Mouse (Mus musculus) hindbrain, postnatal 0 days (tissue): ENCODE data around the gene Shmt1. TPM values are rescaled to one million over a fixed set of nuclear protein-coding genes. Genes with fewer than 3 reads are reported as not detected.

Source experiments
- ATAC-seq: fragments of 200-750 bp; cut with Nextera tagmentation; 2 replicates; pipeline ENCODE4 v1.8.0; 2017; ENCODE audit warnings: mild to moderate bottlenecking, moderate TSS enrichment, moderate library complexity
- DNase-seq: peaks from one replicate; pipeline ENCODE4 v3.0.0-alpha.2; 2015; ENCODE audit warnings: low spot score
- H3K27ac ChIP-seq: fragments of 300-500 bp; sonication (generic); 2 replicates; pipeline ENCODE4 v1.5.1; 2014; ENCODE audit warnings: mild to moderate bottlenecking
- H3K27me3 ChIP-seq: fragments of 300-500 bp; sonication (generic); 2 replicates; pipeline ENCODE4 v1.6.1; 2014; ENCODE audit warnings: low read length, mixed read lengths; ENCODE audit not compliant: insufficient read depth
- H3K36me3 ChIP-seq: fragments of 300-500 bp; sonication (generic); 2 replicates; pipeline ENCODE4 v1.6.1; 2014; ENCODE audit warnings: low read length, mixed read lengths; ENCODE audit not compliant: insufficient read depth
- H3K4me1 ChIP-seq: fragments of 300-500 bp; sonication (generic); 2 replicates; pipeline ENCODE4 v1.6.1; 2014; ENCODE audit warnings: antibody characterized with exemption, low read length, mixed read lengths; ENCODE audit not compliant: insufficient read depth
- H3K4me2 ChIP-seq: fragments of 300-500 bp; sonication (generic); 2 replicates; pipeline ENCODE4 v1.6.1; 2014; ENCODE audit warnings: low read depth, mild to moderate bottlenecking, low read length, moderate library complexity, mixed read lengths
- H3K4me3 ChIP-seq: fragments of 300-500 bp; sonication (generic); 2 replicates; pipeline ENCODE4 v1.5.1; 2014; ENCODE audit warnings: low read length
- H3K9ac ChIP-seq: fragments of 300-500 bp; sonication (generic); replicated peaks from 2 replicates; pipeline ENCODE4 v1.6.1; 2014; ENCODE audit warnings: mild to moderate bottlenecking, low read length, moderate library complexity, mixed read lengths
- H3K9me3 ChIP-seq: fragments of 300-500 bp; sonication (generic); 2 replicates; pipeline ENCODE4 v1.6.1; 2016; ENCODE audit warnings: low read length, mixed read lengths
- CTCF ChIP-seq: IDR thresholded peaks from 2 replicates; pipeline ENCODE4 v1.5.1; 2016; ENCODE audit warnings: antibody characterized with exemption, control low read depth, low read depth
- WGBS: fragments of 180-500 bp; shearing (Covaris S2); extraction: QIAGEN DNeasy Blood & Tissue Kit; methylation state at CpG from one replicate; pipeline ENCODE4 v1.1.7; 2014; 5-methylcytosine and 5-hydroxymethylcytosine counted together
- polyA plus RNA-seq: library from polyadenylated mRNA; unstranded; fragments of >200 nt; fragmentation: Nextera tagmentation; extraction: Ambion mirVana; gene quantifications from 2 replicates; pipeline ENCODE4 v1.2.1, GENCODE M21; 2015
- total RNA-seq: library from RNA; depleted of rRNA; stranded (reverse); fragments of >200 nt; gene quantifications from 2 replicates; pipeline ENCODE4 v1.2.3, GENCODE M21; 2014

Gene Shmt1
- total and polyA plus RNA-seq, 2 experiments from 2014 or later, result 7.8 to 11.9 TPM

GRCm38 (mm10) chr11:60816398-60816797, 4.9 kb upstream of the Shmt1 start:
- H3K4me2 ChIP-seq, result no peak overlapping the region
- TF ChIP-seq CTCF, result no peak
- H3K36me3 ChIP-seq, result no peaks in the 10 kb centered on the region
- no peak overlapping the region for H3K4me3 ChIP-seq
- H3K9ac ChIP-seq, result no peak overlapping the region
- WGBS, result 65% methylated on average over 5 of the region's 5 CpGs
- no peaks in the 10 kb centered on the region for H3K9me3 ChIP-seq
- ATAC-seq (no peak), DNase-seq (no peak)
- no peaks in the 10 kb centered on the region for H3K27me3 ChIP-seq
- no peaks in the 10 kb centered on the region for H3K4me1 ChIP-seq
- no peak overlapping the region for H3K27ac ChIP-seq

- peaks cover 6% of the 10 kb centered on the region; the same call in 1 of the 2 replicates for H3K4me1 ChIP-seq
- peak; percentile 92 for DNase-seq
- peak overlapping the region; percentile 70 for H3K4me2 ChIP-seq
- ATAC-seq, result peak; percentile 100
- no peaks in the 10 kb centered on the region for H3K36me3 ChIP-seq
- TF ChIP-seq CTCF, result no peak
- under 1% methylated on average over 29 of the region's 29 CpGs for WGBS
- no peak overlapping the region for H3K9ac ChIP-seq
- peak overlapping the region; percentile 42 for H3K4me3 ChIP-seq
- H3K27me3 ChIP-seq, result no peaks in the 10 kb centered on the region
- no peak overlapping the region for H3K27ac ChIP-seq
- H3K9me3 ChIP-seq, result no peaks in the 10 kb centered on the region
Measured at GRCm38 (mm10) chr11:60811054-60811460, 461 bp downstream of the Shmt1 start.

- no peak for TF ChIP-seq CTCF
- H3K9me3 ChIP-seq, result no peaks in the 10 kb centered on the region
- H3K27me3 ChIP-seq, result no peaks in the 10 kb centered on the region
- H3K27ac ChIP-seq, result no peak overlapping the region
- DNase-seq (no peak), ATAC-seq (no peak)
- H3K4me2 ChIP-seq, result peak overlapping the region; percentile 70
- peaks cover 6% of the 10 kb centered on the region; the same call in 1 of the 2 replicates for H3K4me1 ChIP-seq
- no peak overlapping the region for H3K9ac ChIP-seq
- H3K36me3 ChIP-seq, result no peaks in the 10 kb centered on the region
- peak overlapping the region; percentile 42 for H3K4me3 ChIP-seq
- WGBS, result 18% methylated on average over 14 of the region's 14 CpGs
Measured at GRCm38 (mm10) chr11:60810046-60810965, 1.2 kb downstream of the Shmt1 start.

- 68% methylated on average over 1 of the region's 1 CpGs for WGBS
- Histone ChIP-seq H3K4me2 (peak overlapping the region; percentile 70; the same call in 1 of the 2 replicates), H3K4me1 (peaks cover 6% of the 10 kb centered on the region; the same call in 1 of the 2 replicates), H3K9me3 (no peaks in the 10 kb centered on the region), H3K27ac (no peak overlapping the region), H3K36me3 (no peaks in the 10 kb centered on the region), H3K27me3 (no peaks in the 10 kb centered on the region), H3K9ac (no peak overlapping the region), H3K4me3 (no peak overlapping the region)
- no peak for ATAC-seq
- no peak for TF ChIP-seq CTCF
- DNase-seq, result no peak
Measured at GRCm38 (mm10) chr11:60809546-60809945, 2.0 kb downstream of the Shmt1 start.

GRCm38 (mm10) chr11:60808286-60809070, 3.0 kb downstream of the Shmt1 start:
- H3K4me2 ChIP-seq, result no peak overlapping the region
- WGBS, result 65% methylated on average over 4 of the region's 4 CpGs
- ATAC-seq, result no peak
- peak; percentile 42 for DNase-seq
- no peaks in the 10 kb centered on the region for H3K27me3 ChIP-seq
- no peaks in the 10 kb centered on the region for H3K36me3 ChIP-seq
- H3K9ac ChIP-seq, result no peak overlapping the region
- no peak overlapping the region for H3K4me3 ChIP-seq
- H3K4me1 ChIP-seq, result peaks cover 6% of the 10 kb centered on the region; the same call in 1 of the 2 replicates
- no peaks in the 10 kb centered on the region for H3K9me3 ChIP-seq
- no peak overlapping the region for H3K27ac ChIP-seq
- no peak for TF ChIP-seq CTCF

- no peak for ATAC-seq
- H3K4me2 ChIP-seq, result no peak overlapping the region
- WGBS, result 83% methylated on average over 1 of the region's 1 CpGs
- no peak overlapping the region for H3K9ac ChIP-seq
- H3K4me1 ChIP-seq, result no peaks in the 10 kb centered on the region
- no peaks in the 10 kb centered on the region for H3K9me3 ChIP-seq
- no peak for DNase-seq
- H3K27me3 ChIP-seq, result no peaks in the 10 kb centered on the region
- H3K36me3 ChIP-seq, result no peaks in the 10 kb centered on the region; the same call in 1 of the 2 replicates
- H3K4me3 ChIP-seq, result no peak overlapping the region
- H3K27ac ChIP-seq, result no peak overlapping the region
- no peak for TF ChIP-seq CTCF
Measured at GRCm38 (mm10) chr11:60800892-60801291, 10.6 kb downstream of the Shmt1 start.
